Mouse (Mus musculus) myocyte (in vitro differentiated cells): ENCODE measurements around the gene Rrp36.

Experiments used
- CEBPB ChIP-seq: IDR thresholded peaks from 2 replicates; pipeline ENCODE4 v1.6.1; 2011; ENCODE audit warnings: mild to moderate bottlenecking, moderate library complexity; ENCODE audit not compliant: poor library complexity, insufficient read depth, severe bottlenecking
- MAX ChIP-seq: IDR thresholded peaks from one replicate; pipeline ENCODE4 v1.6.1; 2011; ENCODE audit warnings: low read depth, mild to moderate bottlenecking, control low read depth
- MYOD1 ChIP-seq, 3 experiments: IDR thresholded peaks; one replicate each; pipeline ENCODE4 v1.6.1; 2011; ENCODE audit warnings: control low read depth in 2 of 3, low read depth in 2 of 3, mild to moderate bottlenecking in 2 of 3, moderate library complexity in 1 of 3; ENCODE audit not compliant: insufficient read length in 2 of 3, control insufficient read depth in 1 of 3
- MYOG ChIP-seq, 3 experiments: IDR thresholded peaks; one replicate each; pipeline ENCODE4 v1.6.1; 2011; ENCODE audit warnings: control low read depth in 2 of 3, low read depth in 2 of 3, mild to moderate bottlenecking in 2 of 3; ENCODE audit not compliant: insufficient read length in 2 of 3, control insufficient read depth in 1 of 3, insufficient read depth in 1 of 3
- POLR2A ChIP-seq: IDR thresholded peaks from one replicate; pipeline ENCODE4 v1.6.1; 2011; ENCODE audit warnings: low read depth, mild to moderate bottlenecking, control low read depth, moderate library complexity; ENCODE audit not compliant: insufficient read length
- REST ChIP-seq: IDR thresholded peaks from one replicate; pipeline ENCODE4 v1.6.1; 2011; ENCODE audit warnings: mild to moderate bottlenecking, control low read depth, moderate library complexity; ENCODE audit not compliant: insufficient read depth, insufficient read length
- TCF12 ChIP-seq: IDR thresholded peaks from one replicate; pipeline ENCODE4 v1.6.1; 2011; ENCODE audit warnings: mild to moderate bottlenecking, control low read depth; ENCODE audit not compliant: poor library complexity, insufficient read depth, severe bottlenecking
- USF1 ChIP-seq: IDR thresholded peaks from one replicate; pipeline ENCODE4 v1.6.1; 2011; ENCODE audit warnings: low read depth, mild to moderate bottlenecking, control low read depth, moderate library complexity

- no peak for TF ChIP-seq TCF12
- TF ChIP-seq POLR2A, result peak; percentile 82
- no peak for TF ChIP-seq MAX
- TF ChIP-seq CEBPB, result no peak
- no peak for TF ChIP-seq USF1
- no peak for TF ChIP-seq REST
- TF ChIP-seq MYOG (IDR thresholded peaks at IDR 0.05; ENCODE audit: control insufficient read depth in 1 of 3, insufficient read depth in 1 of 3, insufficient read length in 2 of 3, low read depth in 2 of 3), result no peak
- TF ChIP-seq MYOD1 (IDR thresholded peaks at IDR 0.05; ENCODE audit: control insufficient read depth in 1 of 3, insufficient read length in 2 of 3, low read depth in 2 of 3), result no peak
Observed at GRCm38 (mm10) chr17:46710959-46711597, 36.9 kb upstream of the Rrp36 start, which contains the start of gene Pex6.
